ENCODE assay signal across 27 mouse cellular contexts in the genomic region with DNA sequence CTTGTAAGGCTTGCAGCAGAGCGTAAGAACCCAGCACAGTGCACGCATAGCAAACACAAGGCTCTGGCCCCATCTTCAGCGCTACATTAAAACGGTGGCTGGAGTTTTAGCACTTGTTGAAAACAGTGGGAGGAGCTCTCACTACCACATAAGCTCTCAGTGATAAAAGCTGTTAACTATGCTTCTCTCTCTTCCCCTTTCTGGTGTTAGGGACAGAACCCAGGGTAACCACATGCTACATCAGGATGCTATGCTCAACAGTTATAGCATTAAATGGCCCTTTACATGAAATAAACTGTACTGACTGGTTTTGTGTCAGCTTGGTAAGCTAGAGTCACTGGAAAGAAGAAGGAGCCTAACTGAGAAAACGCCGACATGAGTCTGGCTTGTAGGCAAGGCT.
DNase-seq lines count a peak whose midpoint lies in the region; ATAC-seq lines count a peak whose summit lies in the region.
"Had no signal": no experiment of that assay in that cellular context is flagged by ENCODE, and none has a peak within 500 bp of the region (broad histone marks: within the 10 kb centered on the region; RNA-seq: fewer than 3 reads in every experiment).

No protein-coding gene starts in this region.

- ATAC-seq in common myeloid progenitor, adult 5-6 weeks (replicated peaks; ENCODE audit: low read depth, poor library complexity, severe bottlenecking), result 0 out of 2 replicates have a peak, but pooled peaks have one; percentile 29
- ATAC-seq in frontal cortex, adult (ENCODE audit: low TSS enrichment), result no peak
- ATAC-seq: forebrain, embryonic 15.5 days; hindbrain, postnatal 0 days; inflammation-experienced regulatory T-cells, adult 6 months; intestine, embryonic 16.5 days; Patski had no signal

- peak; percentile 33 for DNase-seq in heart, adult 11 months
- no peak for DNase-seq in heart, postnatal 36 days
- peak; percentile 47 for DNase-seq in splenic B cell, adult 2 months (ENCODE audit: low read depth, low spot score)
- DNase-seq in right cerebral cortex, postnatal 10 days (ENCODE audit: low spot score in 2 of 2), result no peak
- DNase-seq: adrenal gland, postnatal 10 days; adrenal gland, postnatal 36 days; B cell, adult 2 months; cerebellum, adult 18-20 months; cerebellum, adult 9-10 months; cerebellum, postnatal 25 days; embryo, embryonic 11 days; gastrocnemius, postnatal 10 days; gastrocnemius, postnatal 36 days; heart, adult 18-20 months; heart, postnatal 10 days; heart, postnatal 4 days had no signal

- H3K27me3 ChIP-seq in splenic B cell, adult 2 months (ENCODE audit: control insufficient read depth, insufficient read depth, low read length, poor library complexity, severe bottlenecking), result no peaks in the 10 kb centered on the region
- H3K27me3 ChIP-seq: embryonic facial prominence, embryonic 13.5 days; forebrain, embryonic 12.5 days; forebrain, embryonic 15.5 days; heart, embryonic 12.5 days; heart, embryonic 15.5 days; Patski had no signal

- intact Hi-C loops in heart, postnatal 36 days (cut with DNase I), result no loop called here

- peaks cover 7% of the 10 kb centered on the region for H3K36me3 ChIP-seq in splenic B cell, adult 2 months (ENCODE audit: control insufficient read depth, insufficient read depth, low read length, poor library complexity, severe bottlenecking)

Comparison
In these comparisons a context has a peak if more than half of its experiments do, and no peak if none do; other contexts are left out.
1. DNase-seq: peak in heart, adult 11 months (single experiment) and splenic B cell, adult 2 months (single experiment); none in heart, postnatal 36 days (0 of 2) and right cerebral cortex, postnatal 10 days (0 of 2).